Mouse (Mus musculus): ENCODE results near the gene Gm49403.

Gm49403 gene

GRCm38 (mm10) chr19:8911810-8912209, 28.1 kb downstream of the Gm49403 start:
- no peak for DNase-seq (ENCODE audit: low read depth, low spot score)

GRCm38 (mm10) chr19:8914212-8914611, 30.5 kb downstream of the Gm49403 start:
- no peak for DNase-seq (ENCODE audit: low read depth, low spot score)

- no peak for DNase-seq (ENCODE audit: low read depth, low spot score)
These were observed 35.3 kb downstream of the Gm49403 start for GRCm38 (mm10) chr19:8919000-8919399.

GRCm38 (mm10) chr19:8919684-8920072, 35.9 kb downstream of the Gm49403 start:
- no peak for DNase-seq (ENCODE audit: low read depth, low spot score)

GRCm38 (mm10) chr19:8920073-8920736, 36.5 kb downstream of the Gm49403 start, which contains the start of gene B3gat3:
Gene B3gat3 (plus strand): TSS chr19:8920374.
- peak; percentile 95 for DNase-seq (ENCODE audit: low read depth, low spot score)

- peak; percentile 54 for DNase-seq (ENCODE audit: low read depth, low spot score)
These were observed 37.1 kb downstream of the Gm49403 start for GRCm38 (mm10) chr19:8920836-8921291.

GRCm38 (mm10) chr19:8921741-8922140, 38.0 kb downstream of the Gm49403 start:
- no peak for DNase-seq (ENCODE audit: low read depth, low spot score)

GRCm38 (mm10) chr19:8926766-8927165, 43.0 kb downstream of the Gm49403 start:
- no peak for DNase-seq (ENCODE audit: low read depth, low spot score)

GRCm38 (mm10) chr19:8927891-8928525, 44.3 kb downstream of the Gm49403 start:
- no peak for DNase-seq (ENCODE audit: low read depth, low spot score)

- no peak for DNase-seq (ENCODE audit: low read depth, low spot score)
These were observed 45.0 kb downstream of the Gm49403 start for GRCm38 (mm10) chr19:8928689-8929223.

GRCm38 (mm10) chr19:8929224-8930088, 45.7 kb downstream of the Gm49403 start, which contains the start of the genes Rom1 and Eml3:
Gene Rom1 (minus strand): TSS chr19:8929356.
Gene Eml3 (plus strand): TSS chr19:8929552.
- peak; percentile 88 for DNase-seq (ENCODE audit: low read depth, low spot score)

GRCm38 (mm10) chr19:8930117-8930516, 46.4 kb downstream of the Gm49403 start:
- no peak for DNase-seq (ENCODE audit: low read depth, low spot score)

- no peak for DNase-seq (ENCODE audit: low read depth, low spot score)
These were observed 47.0 kb downstream of the Gm49403 start for GRCm38 (mm10) chr19:8930771-8931170.

- no peak for DNase-seq (ENCODE audit: low read depth, low spot score)
These were observed 53.0 kb downstream of the Gm49403 start for GRCm38 (mm10) chr19:8936736-8937135.

Measured in skeletal muscle tissue, adult 2 months (tissue).